Mouse (Mus musculus) erythroblast, embryonic 14.5 days (primary cell): ENCODE results near the gene Ptprd. TPM values are rescaled to one million over a fixed set of nuclear protein-coding genes. Genes with fewer than 3 reads are reported as not detected.
"Not testable (repeated sequence)": the region's sequence is repeated elsewhere in the genome, so short reads cannot be mapped to it uniquely, and the experiment has no call there.

Experiments
- H3K27me3 ChIP-seq: 2 replicates; pipeline ENCODE4 v1.6.1; 2012; ENCODE audit warnings: inconsistent platforms; ENCODE audit not compliant: control insufficient read depth
- H3K36me3 ChIP-seq: 2 replicates; pipeline ENCODE4 v1.6.1; 2012; ENCODE audit warnings: mild to moderate bottlenecking, inconsistent platforms; ENCODE audit not compliant: control insufficient read depth
- H3K4me1 ChIP-seq: 2 replicates; pipeline ENCODE4 v1.6.1; 2012; ENCODE audit warnings: inconsistent platforms; ENCODE audit not compliant: control insufficient read depth
- H3K4me3 ChIP-seq: replicated peaks from 2 replicates; pipeline ENCODE3; 2012; ENCODE audit warnings: moderate library complexity, mild to moderate bottlenecking, inconsistent platforms
- H3K9me3 ChIP-seq: 2 replicates; pipeline ENCODE4 v1.6.1; 2012; ENCODE audit warnings: low read length, inconsistent platforms, mixed read lengths; ENCODE audit not compliant: control insufficient read depth
- GATA1 ChIP-seq: IDR thresholded peaks from 2 replicates; pipeline ENCODE4 v1.6.1; 2012; ENCODE audit warnings: low read length, inconsistent platforms, mixed read lengths
- TAL1 ChIP-seq: IDR thresholded peaks from 3 replicates; pipeline ENCODE4 v1.6.1; 2012; ENCODE audit warnings: low read length, inconsistent platforms, mixed read lengths
- polyA plus RNA-seq: library from polyadenylated mRNA; stranded (reverse); fragments of >175 nt; gene quantifications from 2 replicates; pipeline ENCODE4 v1.2.3, GENCODE M21; 2012

The Ptprd gene
- polyA plus RNA-seq, 1 experiment, result not detected

GRCm38 (mm10) chr4:76073286-76073685, 2138.5 kb downstream of the Ptprd start:
- Histone ChIP-seq H3K4me3 (no peak overlapping the region), H3K9me3 (no peaks in the 10 kb centered on the region), H3K27me3 (no peaks in the 10 kb centered on the region), H3K4me1 (no peaks in the 10 kb centered on the region; the same call in 1 of the 2 replicates), H3K36me3 (no peaks in the 10 kb centered on the region)
- no peak for TF ChIP-seq GATA1
- no peak for TF ChIP-seq TAL1

DNA sequence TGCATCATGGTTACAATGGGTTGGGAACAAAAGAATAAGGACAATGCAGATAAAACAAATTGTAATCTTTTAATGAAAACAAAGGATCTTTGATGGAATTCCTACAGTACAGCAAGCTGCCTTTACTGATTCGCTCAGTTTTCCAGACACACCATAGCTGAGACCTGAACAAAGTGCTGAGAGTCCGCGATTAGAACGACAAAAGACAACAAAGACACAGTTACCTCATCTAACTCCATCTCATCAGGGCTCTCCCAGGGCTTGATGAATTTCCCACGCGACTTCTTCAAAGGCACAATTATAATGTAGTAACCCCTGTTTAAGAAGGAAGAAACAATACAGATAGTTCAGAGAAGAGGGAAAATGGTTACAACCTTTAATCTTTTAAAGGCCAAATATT, 2140.0 kb downstream of the Ptprd start:
- Histone ChIP-seq H3K4me1 (no peaks in the 10 kb centered on the region; the same call in 1 of the 2 replicates), H3K36me3 (no peaks in the 10 kb centered on the region), H3K9me3 (no peaks in the 10 kb centered on the region), H3K4me3 (no peak overlapping the region), H3K27me3 (no peaks in the 10 kb centered on the region)
- TF ChIP-seq GATA1, result no peak
- no peak for TF ChIP-seq TAL1

GRCm38 (mm10) chr4:76056836-76057235, 2154.9 kb downstream of the Ptprd start:
- no peak for TF ChIP-seq GATA1
- no peak for TF ChIP-seq TAL1
- no peaks in the 10 kb centered on the region for H3K36me3 ChIP-seq
- H3K4me3 ChIP-seq, result no peak overlapping the region
- H3K9me3 ChIP-seq, result no peaks in the 10 kb centered on the region
- no peaks in the 10 kb centered on the region for H3K4me1 ChIP-seq
- H3K27me3 ChIP-seq, result no peaks in the 10 kb centered on the region

- H3K4me3 ChIP-seq, result no peak overlapping the region
- no peaks in the 10 kb centered on the region for H3K27me3 ChIP-seq
- no peaks in the 10 kb centered on the region for H3K36me3 ChIP-seq
- H3K4me1 ChIP-seq, result no peaks in the 10 kb centered on the region
- no peak for TF ChIP-seq TAL1
- H3K9me3 ChIP-seq, result no peaks in the 10 kb centered on the region
Measured at GRCm38 (mm10) chr4:76045650-76046049, 2166.1 kb downstream of the Ptprd start.

DNA sequence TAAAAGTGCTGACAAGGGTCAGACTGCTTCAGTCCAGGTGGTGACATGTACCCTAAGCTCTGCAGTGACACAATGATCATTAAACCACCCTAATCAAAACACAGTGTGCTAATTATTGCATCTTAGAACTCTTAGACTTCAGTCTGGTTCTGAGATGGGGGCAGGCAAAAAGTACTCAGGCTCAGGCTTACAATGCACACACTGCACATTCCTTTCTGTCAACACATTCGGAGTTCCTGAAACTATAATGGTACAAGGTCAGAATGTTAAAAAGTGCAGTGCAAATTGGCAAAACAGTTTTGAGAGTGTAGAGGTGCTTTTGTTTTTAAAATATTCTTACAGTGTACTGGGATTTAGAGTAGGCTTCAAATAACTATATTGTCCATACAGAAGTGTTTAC, 2167.0 kb downstream of the Ptprd start:
- no peaks in the 10 kb centered on the region for H3K4me1 ChIP-seq
- no peaks in the 10 kb centered on the region for H3K9me3 ChIP-seq
- H3K27me3 ChIP-seq, result no peaks in the 10 kb centered on the region
- H3K4me3 ChIP-seq, result no peak overlapping the region
- no peaks in the 10 kb centered on the region for H3K36me3 ChIP-seq
- TF ChIP-seq TAL1, result no peak
- no peak for TF ChIP-seq GATA1

DNA sequence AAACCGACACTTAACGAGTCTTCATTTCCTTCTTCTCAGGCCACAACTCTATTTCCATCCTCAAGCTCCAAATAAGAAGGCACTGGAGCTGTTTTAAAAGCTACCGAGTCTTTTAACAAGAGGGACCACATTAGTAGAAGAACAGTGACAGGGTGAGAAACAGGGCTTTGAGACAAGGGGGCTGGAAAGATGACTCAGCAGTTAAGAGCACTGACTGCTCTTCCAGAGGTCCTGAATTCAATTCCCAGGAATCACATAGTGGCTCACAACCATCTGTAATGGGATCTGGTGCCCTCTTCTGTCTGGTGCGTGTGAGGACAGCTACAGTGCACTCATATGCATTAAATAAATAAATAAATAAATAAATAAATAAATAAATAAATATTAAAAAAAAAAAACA, 2174.6 kb downstream of the Ptprd start:
- H3K27me3 ChIP-seq, H3K4me3 ChIP-seq, H3K36me3 ChIP-seq, H3K4me1 ChIP-seq, H3K9me3 ChIP-seq: not testable (repeated sequence)

- no peak overlapping the region for H3K4me3 ChIP-seq
Measured at GRCm38 (mm10) chr4:76025571-76026325, 2186.0 kb downstream of the Ptprd start.

DNA sequence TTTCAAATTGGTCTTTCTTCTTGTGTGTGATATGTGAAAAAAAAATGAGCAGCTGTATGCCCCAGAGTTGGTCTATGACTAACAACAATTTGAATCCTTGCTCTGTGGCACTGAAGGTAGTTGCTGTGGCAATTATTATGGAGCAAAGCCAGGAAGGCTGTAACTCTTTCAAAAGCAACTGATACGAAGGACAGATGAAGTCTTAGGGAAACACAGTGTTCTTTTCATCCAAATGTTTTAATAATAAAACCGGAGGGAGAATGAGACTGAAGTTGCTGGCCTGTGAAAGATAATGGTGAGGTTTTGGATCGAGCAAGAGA, 2187.3 kb downstream of the Ptprd start:
- no peaks in the 10 kb centered on the region for H3K27me3 ChIP-seq
- H3K4me3 ChIP-seq, result no peak overlapping the region
- H3K36me3 ChIP-seq, result no peaks in the 10 kb centered on the region
- TF ChIP-seq TAL1, result no peak
- TF ChIP-seq GATA1, result no peak
- H3K4me1 ChIP-seq, result no peaks in the 10 kb centered on the region
- H3K9me3 ChIP-seq, result no peaks in the 10 kb centered on the region

More at GRCm38 (mm10) chr4:76025571-76026325, 2186.0 kb downstream of the Ptprd start:
- H3K36me3 ChIP-seq, result no peaks in the 10 kb centered on the region
- no peaks in the 10 kb centered on the region for H3K27me3 ChIP-seq
- H3K9me3 ChIP-seq, result no peaks in the 10 kb centered on the region
- TF ChIP-seq TAL1 (no peak), GATA1 (no peak)
- H3K4me1 ChIP-seq, result no peaks in the 10 kb centered on the region

GRCm38 (mm10) chr4:76023756-76024501, 2187.8 kb downstream of the Ptprd start:
- no peaks in the 10 kb centered on the region for H3K4me1 ChIP-seq
- TF ChIP-seq TAL1 (no peak), GATA1 (no peak)
- no peaks in the 10 kb centered on the region for H3K27me3 ChIP-seq
- H3K9me3 ChIP-seq, result no peaks in the 10 kb centered on the region
- no peaks in the 10 kb centered on the region for H3K36me3 ChIP-seq
- H3K4me3 ChIP-seq, result no peak overlapping the region

GRCm38 (mm10) chr4:76021670-76022069, 2190.1 kb downstream of the Ptprd start:
- no peaks in the 10 kb centered on the region for H3K4me1 ChIP-seq
- TF ChIP-seq TAL1 (no peak), GATA1 (no peak)
- no peak overlapping the region for H3K4me3 ChIP-seq
- no peaks in the 10 kb centered on the region for H3K27me3 ChIP-seq
- no peaks in the 10 kb centered on the region for H3K36me3 ChIP-seq
- no peaks in the 10 kb centered on the region for H3K9me3 ChIP-seq
